Mouse (Mus musculus) kidney, postnatal 4 days (tissue): ENCODE measurements around the gene Atp6ap1.

Experiments used
- DNase-seq, 2 experiments: peaks; one replicate each; pipeline ENCODE4 v3.0.0; 2021; ENCODE audit warnings: mixed read lengths in 2 of 2

The Atp6ap1 gene

GRCm38 (mm10) chrX:74304867-74305700, 8.2 kb downstream of the Atp6ap1 start, which contains the start of gene Gdi1:
Gene Gdi1 (plus strand): TSS chrX:74304998.
- DNase-seq: peak; percentile 79 to 88

DNA sequence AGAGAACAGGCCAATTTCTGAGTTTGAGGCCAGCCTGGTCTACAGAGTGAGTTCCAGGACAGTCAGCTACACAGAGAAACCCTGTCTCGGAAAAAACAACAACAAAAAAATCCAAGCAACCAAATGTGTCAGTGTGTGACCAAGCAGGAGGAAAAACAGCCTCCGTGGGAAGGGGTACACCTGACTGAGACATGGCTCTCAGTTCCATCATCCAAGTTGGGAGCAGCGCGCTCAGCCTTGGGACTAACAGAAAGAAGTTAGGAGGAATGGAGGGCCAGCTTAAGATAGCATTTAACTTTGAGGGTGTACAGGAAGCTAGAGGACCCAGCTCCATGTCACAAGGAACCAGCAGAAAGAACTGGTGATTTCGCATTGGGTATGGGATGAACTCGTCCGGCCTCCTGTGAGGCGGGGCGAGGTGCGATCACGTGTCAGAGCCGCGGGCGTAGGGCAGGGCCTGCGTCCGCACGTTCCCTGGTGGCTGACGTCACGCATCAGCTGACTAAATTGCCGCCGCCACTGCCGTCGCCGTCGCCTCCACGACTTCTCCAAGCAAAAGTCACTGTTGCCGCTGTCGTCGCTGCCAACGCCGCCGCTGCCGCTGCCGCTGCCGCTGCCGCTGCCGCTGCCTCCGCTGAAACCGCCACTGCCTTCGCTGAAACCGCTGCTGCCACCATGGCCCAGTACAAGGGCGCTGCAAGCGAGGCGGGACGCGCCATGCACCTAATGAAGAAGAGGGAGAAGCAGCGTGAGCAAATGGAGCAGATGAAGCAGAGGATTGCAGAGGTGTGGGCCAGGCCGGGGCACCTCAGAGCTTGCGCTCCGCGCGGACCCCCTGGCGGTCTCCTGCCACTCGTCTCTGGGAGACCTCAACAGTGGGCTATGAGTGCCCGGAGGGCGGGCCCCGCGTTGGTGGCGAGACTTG, 15.9 kb downstream of the Atp6ap1 start, which contains the start of gene Fam50a:
Gene Fam50a (plus strand): TSS at position 494 of the 925 bp plus-strand sequence.
- peak; percentile 90 to 94 for DNase-seq

GRCm38 (mm10) chrX:74328725-74329161, 31.8 kb downstream of the Atp6ap1 start, which contains the start of gene Plxna3:
Gene Plxna3 (plus strand): TSS chrX:74329066.
- DNase-seq: peak; percentile 77 to 85

- DNase-seq: no peak
Observed at GRCm38 (mm10) chrX:74329215-74329671, 32.3 kb downstream of the Atp6ap1 start.

DNA sequence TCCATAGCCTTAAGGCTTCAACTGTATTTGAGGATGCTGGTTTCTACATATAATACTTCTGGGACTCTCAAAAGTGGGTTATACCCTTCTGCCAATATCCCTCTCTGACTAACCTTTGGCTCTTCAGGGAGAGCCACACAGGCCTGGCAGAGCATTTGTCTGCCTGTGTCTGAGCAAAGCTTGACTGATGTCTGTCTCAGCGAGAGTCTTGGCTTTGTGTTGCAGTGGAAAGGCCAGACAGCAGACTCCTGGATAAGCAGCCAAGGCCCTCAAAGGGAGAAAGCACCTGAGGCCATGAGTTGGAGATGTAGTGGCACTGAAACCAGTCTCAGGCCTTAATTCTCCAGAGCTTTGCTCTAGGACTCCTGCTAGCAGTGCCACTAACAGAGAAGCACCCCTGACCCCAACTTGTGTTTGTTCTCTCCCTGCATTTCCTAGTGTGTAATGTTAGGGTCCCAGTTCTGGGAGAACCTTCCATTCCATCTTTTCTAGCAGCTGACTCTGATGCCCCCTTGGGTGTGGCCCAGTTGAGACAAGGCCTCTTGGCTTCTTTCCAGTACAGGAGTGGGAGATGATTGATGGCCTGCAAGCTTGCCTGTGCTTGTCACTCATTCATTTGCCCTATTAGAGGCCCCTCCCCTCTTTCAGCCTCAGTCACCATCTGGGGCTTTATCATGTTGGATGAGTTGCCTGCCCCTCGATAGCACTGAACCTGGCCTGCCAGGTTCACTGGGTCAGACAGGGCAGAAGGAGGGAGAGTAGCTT, 33.5 kb downstream of the Atp6ap1 start:
- DNase-seq: no peak

DNA sequence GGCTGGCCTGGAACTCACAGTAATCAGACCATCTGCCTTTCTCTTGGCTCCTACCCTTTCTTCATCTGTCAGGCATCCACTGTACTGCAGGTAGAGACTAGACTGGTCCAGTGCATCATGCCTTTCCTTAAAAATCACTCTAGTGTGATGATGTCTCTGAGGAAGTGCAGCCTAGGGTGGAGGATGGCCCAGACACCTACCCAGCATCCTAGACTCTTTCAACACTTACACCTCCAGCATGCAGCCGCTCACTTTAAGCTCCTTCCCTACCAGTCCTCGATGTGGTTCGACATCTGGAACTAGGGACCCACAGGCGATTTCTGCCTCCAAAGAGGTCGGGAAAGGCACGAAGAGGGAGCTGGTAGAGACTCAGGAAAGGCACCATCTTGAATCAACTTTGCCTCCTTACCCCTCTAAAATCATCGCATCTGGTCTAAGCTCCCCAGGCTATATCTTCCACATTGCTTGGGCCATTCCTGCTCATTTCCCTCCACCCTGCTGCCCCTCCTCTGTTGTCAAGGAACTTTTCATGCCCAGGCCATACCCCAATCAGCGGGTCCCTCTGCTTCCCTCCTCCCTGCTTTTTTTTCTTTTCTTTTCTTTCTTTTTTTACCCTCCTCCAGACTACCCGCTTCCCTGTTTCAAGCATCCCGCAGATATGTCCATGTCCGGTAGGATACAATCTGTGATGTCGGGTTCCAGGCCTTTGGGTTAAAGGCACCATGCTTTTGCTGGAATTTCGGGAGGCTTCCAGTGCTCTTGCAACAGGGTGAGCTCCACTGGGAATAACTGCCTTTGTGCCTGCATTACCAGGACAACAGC, 56.0 kb downstream of the Atp6ap1 start:
- DNase-seq: no peak

GRCm38 (mm10) chrX:74353467-74353770, 56.5 kb downstream of the Atp6ap1 start, which contains the start of gene Lage3:
Gene Lage3 (minus strand): TSS chrX:74353618.
- peak; percentile 87 to 91 for DNase-seq
